Mouse (Mus musculus) layer of hippocampus, postnatal 10 days (tissue): ENCODE data around the gene Creb3l2. TPM values are rescaled to one million over a fixed set of nuclear protein-coding genes. Genes with fewer than 3 reads are reported as not detected.
"Not testable (repeated sequence)": the region's sequence is repeated elsewhere in the genome, so short reads cannot be mapped to it uniquely, and the experiment has no call there.

Experiments used
- DNase-seq, 2 experiments: peaks; one replicate each; pipeline ENCODE4 v3.0.0; 2021; ENCODE audit warnings: low spot score in 2 of 2
- long read RNA-seq: library from polyadenylated mRNA; stranded (forward); transcript quantifications from one replicate; pipeline ENCODE4 v2.0.0, GENCODE M21; 2023
- total RNA-seq, 2 experiments: library from RNA; stranded (reverse); gene quantifications; 2 replicates each; pipeline ENCODE4 v1.2.3; 2021

The Creb3l2 gene
- 1 to 10 TPM; 6.5 to 7.5 TPM for total RNA-seq
- long read RNA-seq, partial matches to known transcripts, result 0 of 3 reads
- long read RNA-seq, other reads (novel, unspliced or antisense), result 3 of 3 reads

DNA sequence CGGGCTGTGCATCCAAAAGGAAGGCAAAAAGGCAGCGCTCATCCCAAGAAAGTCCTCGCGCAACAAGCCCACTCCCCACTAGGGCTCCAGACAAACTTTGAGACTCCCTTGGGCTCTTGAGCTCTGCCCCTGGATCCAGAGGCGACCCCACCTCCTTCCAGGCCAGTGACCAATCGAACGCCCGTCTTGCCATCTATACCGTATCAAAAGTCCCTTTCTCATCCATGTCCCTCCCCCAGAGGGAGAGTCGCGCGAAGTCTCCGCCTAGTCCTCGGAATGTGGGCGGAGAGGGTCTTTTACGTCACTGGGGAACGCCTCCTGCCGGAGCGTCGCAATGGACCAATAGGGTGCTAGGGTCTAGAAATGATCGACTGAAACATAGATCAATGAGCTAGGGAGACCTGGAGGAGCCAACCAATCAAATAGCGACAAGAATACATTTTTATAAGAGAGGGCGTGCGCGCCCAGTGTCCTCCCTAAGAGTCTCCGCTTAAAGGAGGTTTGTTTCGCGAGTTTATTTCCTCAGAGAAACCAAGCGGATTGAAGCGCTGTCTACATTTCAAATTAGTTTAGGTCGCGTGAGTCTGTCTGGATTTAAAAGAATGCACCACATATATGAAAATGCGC, at the start of gene Creb3l2:
Gene Creb3l2 (minus strand): TSS at position 106 of the 627 bp plus-strand sequence.
- DNase-seq, result peak; percentile 92 to 94

DNA sequence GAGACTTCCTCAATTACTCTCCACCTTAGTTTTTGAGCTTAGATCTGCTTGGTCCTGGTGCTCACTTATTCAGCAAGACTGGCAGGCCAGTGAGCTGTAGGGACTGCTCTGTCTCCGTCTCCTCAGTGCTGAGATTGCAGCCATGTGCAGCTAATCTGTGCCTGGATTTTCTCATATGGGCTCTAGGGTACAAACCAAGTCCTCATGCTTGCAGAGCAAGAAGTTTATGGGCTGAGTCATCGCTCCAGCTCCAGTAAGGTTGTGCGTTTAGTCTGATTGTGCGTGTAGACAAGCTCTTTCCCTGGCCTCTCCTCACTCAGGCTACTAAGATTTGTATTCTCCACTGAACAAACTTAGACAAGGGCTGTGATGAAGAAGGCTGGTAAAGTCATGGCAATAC, 44.6 kb upstream of the Creb3l2 start:
- no peak for DNase-seq

DNA sequence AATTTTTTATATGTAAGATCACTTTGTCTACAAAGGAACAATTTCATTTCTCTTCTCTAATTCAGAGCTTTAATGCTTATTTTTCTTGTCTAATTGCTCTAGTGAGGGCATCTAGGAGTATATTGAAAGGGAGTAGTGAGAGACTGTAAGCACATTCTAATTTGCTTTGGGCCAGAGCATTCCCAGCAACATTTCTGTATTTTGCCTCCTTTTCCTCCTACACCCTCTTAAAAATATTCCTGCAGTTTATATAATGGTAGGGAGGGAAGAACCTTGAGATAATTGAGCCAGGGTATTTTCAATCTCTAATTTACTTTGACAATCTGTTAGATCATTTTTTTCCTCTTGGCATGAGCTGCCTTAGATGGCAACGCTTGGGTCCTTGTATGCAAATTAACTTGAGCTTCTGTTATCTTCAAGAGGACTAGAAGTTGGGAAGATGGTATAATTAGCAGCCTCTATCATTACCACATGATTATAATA, 42.7 kb upstream of the Creb3l2 start:
- no peak for DNase-seq

DNA sequence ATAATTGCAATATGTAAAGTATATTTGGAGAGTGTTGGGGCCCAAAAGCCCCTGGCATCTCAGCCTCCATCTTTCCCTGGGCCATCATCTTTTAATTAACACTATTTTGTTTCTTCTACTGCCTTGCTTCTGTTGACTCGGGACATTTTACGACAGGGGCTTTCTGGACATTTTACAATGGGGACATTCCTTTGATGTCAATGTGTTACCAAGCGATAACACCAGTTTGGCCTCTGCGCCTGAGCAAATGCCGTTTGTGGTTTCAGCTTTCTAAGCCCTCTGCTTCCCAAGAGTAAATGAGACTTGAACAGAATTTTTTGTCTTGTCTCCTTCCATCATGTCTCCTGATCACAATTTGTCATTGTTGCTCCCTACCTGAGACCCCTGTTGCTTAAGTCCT, 41.3 kb upstream of the Creb3l2 start:
- DNase-seq, result no peak

DNA sequence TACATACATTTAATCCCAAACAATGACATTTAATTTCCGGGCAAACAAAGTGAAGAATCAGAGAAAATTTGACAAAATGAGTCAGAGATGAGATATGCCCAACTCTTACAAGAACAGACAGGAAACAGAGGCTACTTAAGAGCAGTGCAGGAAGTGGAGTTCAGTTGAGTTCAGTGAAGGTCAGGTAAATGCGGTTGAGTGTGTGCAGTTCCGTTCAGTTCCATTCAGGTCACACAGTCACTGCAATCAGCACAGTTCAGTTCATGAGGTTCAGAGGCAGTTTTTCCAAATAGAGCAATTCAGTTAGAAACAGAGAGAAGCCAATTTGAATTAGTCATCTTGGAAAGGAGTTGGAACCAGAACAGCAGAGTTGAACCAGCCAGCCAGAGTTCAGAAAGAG, 39.2 kb upstream of the Creb3l2 start:
- no peak for DNase-seq

DNA sequence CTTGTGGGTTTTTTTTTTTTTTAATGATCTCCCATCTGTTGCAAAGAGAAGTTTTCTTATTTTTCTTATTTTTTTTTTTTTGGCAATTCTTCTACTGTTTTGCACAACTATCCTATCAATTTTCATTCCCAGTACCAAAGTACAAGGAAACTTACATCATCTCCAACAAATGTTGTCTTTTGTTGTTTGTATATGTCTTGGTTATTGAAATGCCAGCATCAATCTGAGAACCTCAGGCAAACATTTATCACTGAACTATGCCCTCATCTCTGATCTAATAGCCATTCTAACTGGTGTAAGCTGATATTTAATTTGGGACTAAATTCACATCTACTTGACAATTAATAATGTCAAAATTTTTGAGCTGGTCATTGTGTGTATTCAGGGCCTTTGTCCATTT, 38.1 kb upstream of the Creb3l2 start:
- no peak for DNase-seq

DNA sequence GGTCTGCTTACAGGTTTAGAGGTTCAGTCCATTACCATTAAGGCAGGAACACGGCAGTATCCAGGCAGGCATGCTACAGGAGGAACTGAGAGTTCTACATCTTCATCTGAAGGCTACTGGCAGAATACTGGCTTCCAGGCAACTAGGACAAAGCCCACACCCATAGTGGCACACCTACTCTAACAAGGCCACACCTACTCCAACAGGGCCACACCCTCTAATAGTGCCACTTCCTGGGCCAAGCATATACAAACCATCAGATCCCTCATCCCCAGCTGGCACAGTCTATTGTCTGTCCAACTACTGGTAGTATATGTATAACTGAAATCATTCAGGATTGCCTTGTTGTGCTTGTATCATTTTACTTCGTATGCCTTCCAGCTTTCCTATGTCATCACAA, 36.5 kb upstream of the Creb3l2 start:
- no peak for DNase-seq

DNA sequence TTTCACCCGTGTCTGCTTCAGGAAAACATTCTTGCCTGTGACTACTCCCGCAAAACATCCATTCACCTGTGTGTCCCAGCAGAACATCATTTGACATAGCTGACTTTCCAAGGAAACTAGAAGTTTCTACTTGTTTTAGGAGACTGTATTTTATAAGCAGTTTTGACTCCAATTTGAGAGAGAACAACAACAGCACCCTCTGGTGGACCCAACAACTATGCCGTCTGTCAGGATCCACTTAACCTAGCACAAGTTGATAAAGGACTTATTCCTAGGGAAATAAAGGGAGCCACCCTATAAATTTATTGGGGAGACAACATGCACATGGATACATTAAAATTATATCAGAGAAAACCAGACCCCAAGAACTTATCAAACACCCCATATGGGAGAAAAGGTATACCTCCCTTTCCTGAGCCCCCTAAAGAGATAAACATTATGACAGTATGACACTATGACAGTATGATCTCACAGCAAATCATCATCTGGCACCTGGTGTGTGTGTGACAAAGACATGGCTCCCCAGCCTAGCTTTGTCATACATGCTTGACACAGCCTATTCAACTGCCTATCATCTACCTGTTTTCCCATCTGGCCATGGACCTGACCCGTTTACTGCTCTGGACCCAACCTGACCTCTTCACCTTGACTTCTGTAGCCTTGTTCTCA, 31.9 kb upstream of the Creb3l2 start:
- peak in 1 of 2 experiments; percentile 14 for DNase-seq

DNA sequence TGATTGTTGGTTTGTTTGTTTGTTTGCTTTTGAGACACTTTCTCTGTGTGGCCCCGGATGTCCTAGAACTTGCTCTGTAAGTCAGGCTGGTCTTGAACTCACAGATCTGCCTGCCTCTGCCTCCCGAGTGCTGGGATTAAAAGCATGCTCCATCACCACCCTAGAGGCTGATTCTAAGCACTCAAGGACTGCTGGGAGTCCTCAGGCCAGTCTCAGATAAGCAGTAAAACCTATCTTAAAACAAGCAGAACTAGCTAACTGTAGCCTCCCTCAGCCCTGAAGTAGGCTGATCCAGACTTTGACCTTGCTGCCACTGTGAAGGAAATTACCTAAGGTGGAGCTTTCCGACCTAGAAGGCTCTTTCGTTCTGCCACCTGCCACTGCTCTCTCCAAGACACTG, 28.3 kb upstream of the Creb3l2 start:
- no peak for DNase-seq

DNA sequence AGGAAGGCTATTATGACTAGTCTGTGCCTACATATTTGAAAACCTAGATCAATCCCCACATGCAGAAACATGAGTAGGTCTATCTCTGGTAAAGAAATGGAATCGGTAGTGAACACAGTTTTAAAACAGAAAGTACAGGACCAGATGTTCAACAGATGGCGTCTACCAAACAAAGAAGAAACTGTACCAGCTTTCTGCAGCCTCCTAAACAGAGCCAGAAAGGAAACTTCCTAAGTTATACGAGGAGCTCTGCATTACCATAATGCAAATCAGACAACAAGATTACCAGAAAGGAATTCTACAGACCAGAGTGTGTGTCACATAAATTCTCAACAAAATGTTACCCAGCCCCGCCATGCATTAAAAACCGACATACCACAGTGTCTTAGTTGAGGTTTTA, 23.9 kb upstream of the Creb3l2 start:
- no peak for DNase-seq

DNA sequence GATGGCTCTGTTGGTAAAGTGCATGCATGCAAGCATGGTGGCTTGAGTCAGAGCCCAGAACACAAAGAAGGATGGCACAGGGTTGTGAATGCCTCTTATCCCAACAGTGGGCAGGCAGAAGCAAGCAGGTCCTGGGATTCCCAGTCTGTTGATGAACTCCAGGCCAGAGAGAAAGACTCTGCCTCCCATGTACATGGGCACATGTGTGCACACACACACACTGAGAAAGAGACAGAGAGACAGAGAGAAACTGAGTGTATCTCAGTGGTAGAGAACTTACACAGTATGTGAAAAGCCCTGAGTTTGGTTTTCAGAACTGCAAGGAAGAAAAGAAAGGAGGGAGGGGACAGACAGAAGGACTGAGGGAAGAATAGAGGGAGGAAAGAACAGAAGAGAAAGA, 23.4 kb upstream of the Creb3l2 start:
- no peak for DNase-seq

DNA sequence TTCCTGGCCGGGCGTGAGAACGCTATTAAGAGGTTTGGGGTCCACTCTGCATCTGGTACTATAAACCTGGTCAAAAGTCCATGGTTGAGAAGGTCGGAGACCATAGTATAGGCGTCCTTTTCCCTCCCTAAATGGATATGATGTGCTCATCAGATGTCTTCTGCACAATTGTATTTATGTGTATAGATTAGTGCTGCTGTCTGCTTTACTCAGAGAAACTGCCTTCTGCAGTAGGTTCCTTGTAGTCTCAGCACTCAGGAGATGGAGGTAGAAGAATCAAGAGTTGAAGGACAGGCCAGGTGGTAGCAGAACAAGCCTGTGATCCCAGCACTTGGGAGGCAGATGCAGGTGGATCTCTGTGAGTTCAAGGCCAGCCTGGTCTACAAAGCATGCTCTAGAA, 22.6 kb upstream of the Creb3l2 start:
- no peak for DNase-seq

DNA sequence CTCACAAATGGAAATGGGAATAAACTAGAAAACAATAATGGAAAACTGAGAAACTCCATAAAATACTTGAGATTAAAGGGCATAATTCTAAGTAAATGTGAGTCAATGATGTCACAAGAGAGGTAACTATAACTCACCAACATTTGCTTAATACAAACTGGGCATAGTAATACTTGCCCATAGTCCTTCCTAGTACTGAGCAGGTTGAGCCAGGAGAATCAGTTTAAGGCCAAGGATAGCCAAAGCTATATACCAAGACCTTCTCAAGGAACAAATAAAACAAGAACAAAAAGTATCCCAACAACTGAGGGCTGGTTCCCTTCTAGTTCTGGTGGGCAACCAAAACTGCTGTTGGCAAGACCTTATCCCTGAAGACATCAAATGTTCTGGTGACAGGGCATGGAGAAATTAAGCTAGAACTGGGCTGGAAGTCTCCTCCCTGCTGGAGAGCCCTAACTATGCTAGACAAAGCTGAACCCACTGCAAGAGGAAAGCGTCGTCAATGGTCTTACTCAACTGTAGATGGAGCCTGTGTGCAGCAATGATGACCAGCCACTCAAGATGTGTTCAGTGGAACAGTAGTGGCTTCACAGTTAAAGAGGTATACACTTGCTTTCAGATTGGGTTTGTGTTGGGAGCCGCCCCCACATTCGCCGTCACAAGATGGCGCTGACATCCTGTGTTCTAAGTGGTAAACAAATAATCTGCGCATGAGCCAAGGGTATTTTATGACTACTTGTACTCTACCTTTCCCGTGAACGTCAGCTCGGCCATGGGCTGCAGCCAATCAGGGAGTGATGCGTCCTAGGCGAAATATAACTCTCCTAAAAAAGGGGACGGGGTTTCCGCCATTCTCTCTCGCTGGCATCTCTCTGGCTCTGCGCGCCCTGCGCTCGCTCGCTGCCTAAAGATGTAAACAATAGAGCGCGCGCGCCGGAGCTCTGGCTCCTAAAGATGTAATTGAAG, 21.9 kb upstream of the Creb3l2 start:
- DNase-seq, result peak; percentile 31 to 40

DNA sequence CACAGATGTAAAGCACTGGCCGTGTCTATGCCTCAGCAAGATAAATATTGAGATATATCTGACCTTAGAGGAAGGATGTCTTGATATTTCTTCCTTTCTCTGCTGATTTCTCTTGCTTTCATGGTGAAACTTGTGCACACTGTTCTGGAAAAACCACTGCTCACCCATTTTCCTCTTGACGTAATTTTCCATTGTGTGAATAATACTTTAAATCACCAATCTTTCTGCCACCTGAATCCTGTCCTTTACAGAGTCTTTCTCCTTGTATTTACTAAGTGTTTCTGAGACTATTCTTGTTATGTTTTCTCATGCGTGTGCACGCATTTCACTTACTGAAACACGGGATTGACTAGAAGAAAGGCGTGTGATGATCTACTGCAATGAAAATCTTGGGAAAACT, 18.7 kb upstream of the Creb3l2 start:
- DNase-seq, result no peak

DNA sequence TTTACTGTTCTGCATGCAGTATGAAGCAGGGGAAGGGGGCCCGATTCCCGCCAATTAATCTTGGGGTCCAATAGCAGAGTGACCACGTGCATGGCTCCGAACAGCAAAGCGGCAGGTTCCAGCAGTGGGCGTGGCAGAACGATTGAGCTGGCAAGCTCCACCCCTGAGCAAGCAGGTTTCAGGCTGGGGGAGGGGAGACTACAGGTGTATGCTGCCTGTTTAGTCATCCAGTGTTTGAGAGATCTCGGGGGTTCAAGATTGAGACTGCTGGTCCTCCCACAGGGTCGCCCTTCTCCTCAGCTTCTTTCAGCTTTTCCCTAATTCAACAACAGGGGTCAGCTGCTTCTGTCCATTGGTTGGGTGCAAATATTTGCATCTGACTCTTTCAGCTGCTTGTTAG, 17.7 kb upstream of the Creb3l2 start:
- DNase-seq, result not testable (repeated sequence)

DNA sequence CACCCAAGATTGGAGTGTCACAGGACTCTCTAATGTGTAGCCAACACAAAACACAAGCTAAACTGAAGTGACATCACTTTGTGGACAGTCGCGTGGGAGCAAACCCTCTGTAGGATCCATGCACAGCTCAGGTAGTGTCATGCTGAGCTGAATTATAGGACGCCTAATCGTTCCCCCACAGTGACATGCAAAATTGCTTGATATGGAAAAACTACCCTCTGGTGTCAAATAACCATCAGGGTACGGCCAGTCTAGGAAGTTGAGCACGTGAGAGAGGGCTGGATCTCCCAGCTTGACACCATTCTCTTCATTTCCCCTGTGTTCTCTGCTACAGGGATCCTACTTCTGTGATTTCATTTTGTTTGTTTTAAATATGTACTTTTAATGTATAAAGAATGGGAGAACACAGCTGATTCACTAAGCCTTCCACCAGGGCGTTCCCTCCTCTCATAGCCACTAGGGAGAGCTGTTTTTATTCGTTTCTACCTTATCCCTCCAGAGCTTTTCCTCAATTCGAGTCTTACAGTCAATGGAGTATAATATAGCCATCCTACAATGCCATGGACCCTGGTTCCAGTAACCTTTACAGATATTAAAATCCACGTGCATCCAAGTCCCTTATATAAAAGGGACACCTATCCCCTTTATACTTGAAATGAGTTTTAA, 16.2 kb upstream of the Creb3l2 start:
- DNase-seq, result no peak

DNA sequence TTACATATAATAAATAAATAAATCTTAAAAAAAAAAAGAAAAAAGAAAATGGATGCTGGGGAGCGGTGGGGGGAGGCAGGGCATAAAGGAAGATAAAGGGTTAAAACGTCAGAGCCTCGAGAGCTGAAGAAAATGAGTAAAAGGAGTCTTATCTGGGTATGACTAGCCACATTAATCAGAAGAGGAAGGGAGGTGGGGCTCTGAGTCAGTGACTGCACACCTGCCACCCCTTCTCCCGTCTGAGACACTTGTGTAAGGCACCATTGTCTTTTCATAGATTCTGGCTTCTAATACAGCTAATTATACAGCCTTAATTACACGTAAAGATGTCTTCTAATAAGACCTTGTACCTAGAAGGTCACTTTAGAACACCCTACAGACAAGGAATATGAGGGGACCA, 13.6 kb upstream of the Creb3l2 start:
- DNase-seq, result no peak

DNA sequence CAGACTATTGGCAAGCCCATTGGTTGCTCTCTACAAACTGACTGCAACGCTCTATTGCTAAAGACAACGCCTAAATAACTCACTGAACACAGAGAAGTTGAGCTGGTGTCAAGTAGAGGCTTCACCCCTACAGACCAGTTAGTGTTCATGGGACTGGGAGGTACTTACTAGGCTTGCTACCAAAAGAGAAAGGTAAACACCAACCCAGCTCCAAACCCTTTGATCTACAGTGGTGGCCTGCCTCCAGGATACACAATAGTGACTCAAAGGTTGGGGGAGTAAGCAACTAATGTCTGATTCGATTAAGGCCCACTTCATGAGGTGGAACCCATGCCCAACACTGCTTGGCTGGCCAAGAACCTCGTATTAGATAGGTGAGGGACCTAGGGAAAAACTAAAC, 11.1 kb upstream of the Creb3l2 start:
- no peak for DNase-seq

DNA sequence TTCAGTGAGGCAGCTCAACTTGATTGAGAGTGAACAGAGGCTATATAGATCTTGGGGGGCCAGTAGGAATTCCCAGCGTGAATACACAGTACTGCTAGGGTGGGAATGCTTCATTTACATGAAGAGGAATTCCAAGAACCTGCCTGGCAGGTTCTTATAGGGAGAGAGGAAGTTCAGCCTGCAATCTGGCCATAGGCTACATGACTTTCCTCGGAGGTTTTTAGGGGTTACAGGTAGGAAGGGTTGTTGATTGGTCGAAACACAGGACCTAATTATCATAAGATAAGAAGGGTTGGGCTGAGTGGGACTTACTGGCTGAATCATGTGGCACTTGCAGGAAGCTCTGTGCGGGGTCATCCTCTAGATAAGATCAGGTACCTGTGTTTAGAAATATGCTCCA, 9.7 kb upstream of the Creb3l2 start:
- DNase-seq, result no peak

DNA sequence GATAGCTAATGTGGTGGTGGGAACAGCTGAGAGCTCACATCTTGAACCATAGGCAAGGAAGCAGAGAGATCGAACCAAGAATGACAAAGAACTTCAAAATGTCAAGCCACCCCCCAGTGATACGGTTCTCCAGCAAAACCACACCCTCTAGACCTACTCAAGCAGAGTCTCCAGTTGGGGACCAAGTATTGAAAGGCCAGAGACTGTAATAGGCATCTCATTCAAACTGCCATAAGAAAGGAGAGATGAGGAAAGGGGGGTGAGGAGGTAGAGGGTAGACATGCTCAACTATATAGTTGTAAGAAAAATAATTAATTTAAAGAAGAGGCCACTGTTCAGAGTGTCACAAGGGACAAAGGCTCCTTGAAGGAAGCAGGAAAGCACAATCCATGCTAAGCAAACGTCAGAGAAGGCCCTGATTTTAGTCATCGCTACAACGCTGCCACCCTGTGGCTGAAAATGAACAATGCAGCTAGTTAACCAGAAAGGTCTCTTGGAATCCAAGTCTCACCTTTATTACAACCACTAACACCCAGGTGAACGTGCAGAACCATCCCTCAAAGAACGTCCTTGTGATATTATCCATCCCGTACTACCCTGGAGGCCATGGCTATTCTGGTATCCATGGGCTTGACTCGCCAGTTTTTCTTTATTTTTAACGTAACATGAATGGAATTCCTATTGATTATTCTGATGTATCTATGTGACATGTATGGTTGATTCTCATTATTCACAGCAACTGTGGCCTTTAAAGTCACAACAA, 5.9 kb upstream of the Creb3l2 start:
- peak; percentile 79 to 82 for DNase-seq
